Mouse (Mus musculus): ENCODE measurements around the gene Pgm5. TPM values are rescaled to one million over a fixed set of nuclear protein-coding genes. Genes with fewer than 3 reads are reported as not detected.

Gene Pgm5
- polyA plus RNA-seq (2012; rRNA removed), result 0.44 and 0.62 TPM in 2 replicates

- 6% methylated on average over 37 of the region's 39 CpGs for WGBS
These were observed at the start of gene Pgm5 for GRCm38 (mm10) chr19:24861612-24862451. Gene Pgm5 (minus strand): TSS chr19:24861855.

DNA sequence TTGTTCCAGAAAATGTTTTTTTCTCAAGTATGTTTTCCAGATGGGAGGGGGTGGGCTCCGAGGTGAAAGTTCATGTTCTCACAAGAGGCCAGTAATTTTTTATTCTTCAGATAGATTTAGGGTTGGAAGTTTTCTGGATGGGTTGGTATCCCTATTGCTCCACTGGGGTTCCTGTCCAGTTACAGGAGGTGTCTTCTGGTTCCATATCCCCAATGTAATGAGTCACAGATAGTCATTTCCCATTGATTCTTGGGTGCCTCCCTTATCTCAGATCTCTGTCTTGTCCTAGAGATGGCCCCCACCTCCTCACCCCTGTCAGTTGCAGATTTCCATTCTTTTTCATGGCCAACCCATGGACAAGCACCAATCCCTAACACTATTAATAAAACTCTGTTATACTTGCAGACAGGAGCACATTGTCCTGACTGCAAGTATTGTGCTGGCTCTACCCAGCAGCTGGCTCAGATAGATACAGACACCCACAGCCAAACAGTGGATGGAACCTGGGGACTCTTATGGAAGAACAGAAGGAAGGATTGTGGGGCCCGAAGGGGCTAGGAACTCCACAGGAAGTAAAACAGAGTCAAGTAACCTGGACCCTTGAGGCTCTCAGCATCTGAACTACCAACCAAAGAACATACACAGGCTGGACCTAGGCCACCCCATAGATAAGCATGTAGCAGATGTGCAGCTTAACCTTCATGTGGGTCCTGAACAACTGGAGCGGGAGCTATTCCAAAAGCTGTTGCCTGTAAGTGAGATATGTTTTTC is 46.9 kb upstream of the Pgm5 start:
- H3K36me3 ChIP-seq (ENCODE audit: control insufficient read depth, insufficient read depth, low read length), result no peaks in the 10 kb centered on the region
- no peak overlapping the region for H3K27ac ChIP-seq (ENCODE audit: insufficient read depth, low read length)
- TF ChIP-seq POLR2A (IDR thresholded peaks at IDR 0.05; ENCODE audit: low read depth, low read length) (no peak), CTCF (IDR thresholded peaks at IDR 0.05; ENCODE audit: extremely low read depth, insufficient read depth, insufficient read length, insufficient replicate concordance) (no peak)
- no peak for DNase-seq (ENCODE audit: low read depth in 1 of 2, low spot score in 2 of 2)
- 86% methylated on average over 3 of the region's 3 CpGs for WGBS
- H3K4me3 ChIP-seq (ENCODE audit: extremely low read depth, insufficient read depth, insufficient read length), result no peak overlapping the region
- H3K27me3 ChIP-seq (ENCODE audit: control insufficient read depth, insufficient read depth, low read length), result no peaks in the 10 kb centered on the region
- no peaks in the 10 kb centered on the region for H3K4me1 ChIP-seq (ENCODE audit: control insufficient read depth, insufficient read depth, insufficient read length)

More at GRCm38 (mm10) chr19:24861612-24862451, at the start of gene Pgm5:
- H3K27ac ChIP-seq (ENCODE audit: insufficient read depth, low read length), result no peak within 1 kb of the TSS
- 0 out of 2 replicates have a peak, but pooled peaks cover 2% of the 10 kb centered on the region for H3K4me1 ChIP-seq (ENCODE audit: control insufficient read depth, insufficient read depth, insufficient read length)
- no peak for TF ChIP-seq CTCF (IDR thresholded peaks at IDR 0.05; ENCODE audit: extremely low read depth, insufficient read depth, insufficient read length, insufficient replicate concordance)
- no peak for TF ChIP-seq POLR2A (IDR thresholded peaks at IDR 0.05; ENCODE audit: low read depth, low read length)
- peaks cover 11% of the 10 kb centered on the region for H3K27me3 ChIP-seq (ENCODE audit: control insufficient read depth, insufficient read depth, low read length)
- no peaks in the 10 kb centered on the region for H3K36me3 ChIP-seq (ENCODE audit: control insufficient read depth, insufficient read depth, low read length)
- no peak for DNase-seq (ENCODE audit: low read depth in 1 of 2, low spot score in 2 of 2)
- H3K4me3 ChIP-seq (ENCODE audit: extremely low read depth, insufficient read depth, insufficient read length), result 0 out of 2 replicates have a peak within 1 kb of the TSS, but pooled peaks have one; percentile 8

DNA sequence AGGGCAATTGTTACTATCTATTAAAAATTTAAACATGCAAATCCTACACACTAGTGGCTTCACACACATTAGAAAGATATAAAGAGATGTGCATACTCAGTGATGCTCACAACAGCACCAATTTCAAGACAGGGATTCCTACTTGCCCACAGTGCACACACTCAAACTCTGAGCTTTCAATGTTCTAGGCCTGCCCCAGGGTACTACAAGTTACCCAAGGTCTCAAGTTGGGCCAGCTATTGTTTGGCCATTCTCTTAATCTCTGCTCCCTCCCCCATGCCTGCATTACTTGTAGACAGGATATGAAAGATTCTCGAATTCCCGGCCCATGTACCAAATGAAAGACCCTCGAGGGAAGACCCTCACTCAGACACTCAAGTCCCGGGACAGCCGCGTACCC is 46.0 kb upstream of the Pgm5 start:
- WGBS, result 92% methylated on average over 6 of the region's 6 CpGs
- H3K4me3 ChIP-seq (ENCODE audit: extremely low read depth, insufficient read depth, insufficient read length), result no peak overlapping the region
- no peak overlapping the region for H3K27ac ChIP-seq (ENCODE audit: insufficient read depth, low read length)
- no peaks in the 10 kb centered on the region for H3K36me3 ChIP-seq (ENCODE audit: control insufficient read depth, insufficient read depth, low read length)
- TF ChIP-seq CTCF (IDR thresholded peaks at IDR 0.05; ENCODE audit: extremely low read depth, insufficient read depth, insufficient read length, insufficient replicate concordance), result no peak
- TF ChIP-seq POLR2A (IDR thresholded peaks at IDR 0.05; ENCODE audit: low read depth, low read length), result no peak
- no peaks in the 10 kb centered on the region for H3K4me1 ChIP-seq (ENCODE audit: control insufficient read depth, insufficient read depth, insufficient read length)
- 0 out of 2 replicates have a peak, but pooled peaks cover 1% of the 10 kb centered on the region for H3K27me3 ChIP-seq (ENCODE audit: control insufficient read depth, insufficient read depth, low read length)
- no peak for DNase-seq (ENCODE audit: low read depth in 1 of 2, low spot score in 2 of 2)

GRCm38 (mm10) chr19:24902821-24903220 is 41.2 kb upstream of the Pgm5 start:
- WGBS, result 67% methylated on average over 2 of the region's 2 CpGs
- Histone ChIP-seq H3K27me3 (ENCODE audit: control insufficient read depth, insufficient read depth, low read length) (peaks cover 18% of the 10 kb centered on the region), H3K4me3 (ENCODE audit: extremely low read depth, insufficient read depth, insufficient read length) (no peak overlapping the region), H3K4me1 (ENCODE audit: control insufficient read depth, insufficient read depth, insufficient read length) (peaks cover 11% of the 10 kb centered on the region), H3K36me3 (ENCODE audit: control insufficient read depth, insufficient read depth, low read length) (no peaks in the 10 kb centered on the region), H3K27ac (ENCODE audit: insufficient read depth, low read length) (no peak overlapping the region)
- DNase-seq (ENCODE audit: low read depth in 1 of 2, low spot score in 2 of 2), result no peak
- TF ChIP-seq POLR2A (IDR thresholded peaks at IDR 0.05; ENCODE audit: low read depth, low read length), result no peak
- no peak for TF ChIP-seq CTCF (IDR thresholded peaks at IDR 0.05; ENCODE audit: extremely low read depth, insufficient read depth, insufficient read length, insufficient replicate concordance)

DNA sequence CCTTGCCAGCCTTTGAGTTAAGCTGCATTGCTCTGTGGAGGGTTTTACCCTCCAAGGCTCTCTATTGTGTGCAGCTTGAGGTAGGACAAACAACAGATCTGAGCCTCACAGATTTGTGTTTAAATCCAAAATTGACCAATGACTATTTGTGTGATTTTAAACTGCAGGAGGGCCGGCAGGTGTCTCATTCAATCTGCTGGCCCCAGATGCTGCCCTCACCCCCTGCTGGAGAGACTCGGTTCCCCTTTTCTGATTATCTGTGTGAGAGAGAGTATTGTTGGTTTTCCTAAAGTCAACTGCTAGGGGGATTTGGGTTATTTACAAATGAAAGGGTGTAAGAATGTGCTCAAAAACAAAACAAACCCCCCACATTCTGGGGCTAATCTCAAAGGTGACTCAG is 40.6 kb upstream of the Pgm5 start:
- Histone ChIP-seq H3K4me3 (ENCODE audit: extremely low read depth, insufficient read depth, insufficient read length) (no peak overlapping the region), H3K27me3 (ENCODE audit: control insufficient read depth, insufficient read depth, low read length) (peaks cover 19% of the 10 kb centered on the region), H3K27ac (ENCODE audit: insufficient read depth, low read length) (no peak overlapping the region), H3K4me1 (ENCODE audit: control insufficient read depth, insufficient read depth, insufficient read length) (peaks cover 11% of the 10 kb centered on the region), H3K36me3 (ENCODE audit: control insufficient read depth, insufficient read depth, low read length) (no peaks in the 10 kb centered on the region)
- 0% methylated on average over 2 of the region's 2 CpGs for WGBS
- no peak for DNase-seq (ENCODE audit: low read depth in 1 of 2, low spot score in 2 of 2)
- TF ChIP-seq CTCF (IDR thresholded peaks at IDR 0.05; ENCODE audit: extremely low read depth, insufficient read depth, insufficient read length, insufficient replicate concordance) (no peak), POLR2A (IDR thresholded peaks at IDR 0.05; ENCODE audit: low read depth, low read length) (no peak)

GRCm38 (mm10) chr19:24901666-24902065 is 40.0 kb upstream of the Pgm5 start:
- Histone ChIP-seq H3K27ac (ENCODE audit: insufficient read depth, low read length) (no peak overlapping the region), H3K4me3 (ENCODE audit: extremely low read depth, insufficient read depth, insufficient read length) (no peak overlapping the region), H3K27me3 (ENCODE audit: control insufficient read depth, insufficient read depth, low read length) (peaks cover 22% of the 10 kb centered on the region), H3K4me1 (ENCODE audit: control insufficient read depth, insufficient read depth, insufficient read length) (peaks cover 11% of the 10 kb centered on the region), H3K36me3 (ENCODE audit: control insufficient read depth, insufficient read depth, low read length) (no peaks in the 10 kb centered on the region)
- TF ChIP-seq POLR2A (IDR thresholded peaks at IDR 0.05; ENCODE audit: low read depth, low read length), result no peak
- no peak for TF ChIP-seq CTCF (IDR thresholded peaks at IDR 0.05; ENCODE audit: extremely low read depth, insufficient read depth, insufficient read length, insufficient replicate concordance)
- WGBS, result 15% methylated on average over 3 of the region's 3 CpGs
- no peak for DNase-seq (ENCODE audit: low read depth in 1 of 2, low spot score in 2 of 2)
